Mouse (Mus musculus) hindbrain, embryonic 10.5 days (tissue): ENCODE results near the gene Slc26a10. TPM values are rescaled to one million over a fixed set of nuclear protein-coding genes. Genes with fewer than 3 reads are reported as not detected.

Experiments used
- DNase-seq: peaks from one replicate; pipeline ENCODE4 v3.0.0-alpha.2; 2017; ENCODE audit warnings: low spot score
- H3K27ac ChIP-seq: fragments of 300-500 bp; sonication (generic); 2 replicates; pipeline ENCODE4 v1.5.1; 2016; ENCODE audit warnings: mild to moderate bottlenecking, moderate library complexity
- H3K27me3 ChIP-seq: fragments of 300-500 bp; sonication (generic); 2 replicates; pipeline ENCODE4 v1.6.1; 2016; ENCODE audit warnings: mild to moderate bottlenecking; ENCODE audit not compliant: poor library complexity, insufficient read depth, severe bottlenecking
- H3K36me3 ChIP-seq: fragments of 300-500 bp; sonication (generic); 2 replicates; pipeline ENCODE4 v1.6.1; 2016; ENCODE audit warnings: mild to moderate bottlenecking, moderate library complexity
- H3K4me1 ChIP-seq: fragments of 300-500 bp; sonication (generic); replicated peaks from 2 replicates; pipeline ENCODE4 v1.6.1; 2016; ENCODE audit warnings: mild to moderate bottlenecking
- H3K4me3 ChIP-seq: fragments of 300-500 bp; sonication (generic); 2 replicates; pipeline ENCODE4 v1.5.1; 2016; ENCODE audit warnings: mild to moderate bottlenecking, moderate library complexity
- H3K9me3 ChIP-seq: fragments of 300-500 bp; sonication (generic); 2 replicates; pipeline ENCODE4 v1.6.1; 2016; ENCODE audit warnings: mild to moderate bottlenecking, moderate library complexity
- WGBS: fragments of 180-500 bp; shearing (Covaris S2); methylation state at CpG from one replicate; pipeline ENCODE4 v1.1.7; 2016; 5-methylcytosine and 5-hydroxymethylcytosine counted together
- polyA plus RNA-seq: library from polyadenylated mRNA; unstranded; fragments of >200 nt; fragmentation: Nextera tagmentation; extraction: Ambion mirVana; gene quantifications from 2 replicates; pipeline ENCODE4 v1.2.1, GENCODE M21; 2016

Slc26a10 gene
- polyA plus RNA-seq, 1 experiment from 2014 or later, result 1.6 TPM

- 2% methylated on average over 21 of the region's 21 CpGs for WGBS
- Histone ChIP-seq H3K9me3 (peaks cover 3% of the 10 kb centered on the region; the same call in 1 of the 2 replicates), H3K27me3 (peaks cover 35% of the 10 kb centered on the region), H3K27ac (peak overlapping the region; percentile 94), H3K4me3 (peak overlapping the region; percentile 76), H3K4me1 (peaks cover 79% of the 10 kb centered on the region), H3K36me3 (peaks cover 53% of the 10 kb centered on the region)
- no peak for DNase-seq
Measured at GRCm38 (mm10) chr10:127188079-127188453, 7.6 kb upstream of the Slc26a10 start.

GRCm38 (mm10) chr10:127187371-127188078, 7.1 kb upstream of the Slc26a10 start:
- DNase-seq, result no peak
- peaks cover 40% of the 10 kb centered on the region for H3K27me3 ChIP-seq
- H3K4me1 ChIP-seq, result peaks cover 74% of the 10 kb centered on the region
- WGBS, result 48% methylated on average over 10 of the region's 10 CpGs
- H3K27ac ChIP-seq, result peak overlapping the region; percentile 94
- peaks cover 52% of the 10 kb centered on the region for H3K36me3 ChIP-seq
- H3K4me3 ChIP-seq, result peak overlapping the region; percentile 76
- peaks cover 3% of the 10 kb centered on the region; the same call in 1 of the 2 replicates for H3K9me3 ChIP-seq

DNA sequence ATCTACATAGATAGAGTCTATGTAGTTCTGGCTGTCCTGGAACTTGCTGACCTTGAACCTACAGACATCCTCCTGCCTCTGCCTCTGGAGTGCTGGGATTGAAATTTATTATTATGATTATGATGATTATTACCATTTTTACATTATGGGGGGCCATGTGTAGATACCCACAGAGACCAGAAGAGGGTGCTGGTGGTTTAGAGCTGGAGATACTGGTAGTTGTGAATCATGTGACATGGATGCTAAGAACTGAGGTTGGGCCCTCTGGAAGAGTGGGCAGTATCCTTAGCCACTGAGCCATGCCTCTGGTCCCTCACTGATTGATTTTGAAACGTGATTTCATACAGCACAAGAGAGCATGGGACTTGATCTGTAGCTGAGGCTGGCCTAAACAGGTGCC, 6.0 kb upstream of the Slc26a10 start:
- Histone ChIP-seq H3K27me3 (peaks cover 51% of the 10 kb centered on the region), H3K4me1 (peaks cover 72% of the 10 kb centered on the region)

DNA sequence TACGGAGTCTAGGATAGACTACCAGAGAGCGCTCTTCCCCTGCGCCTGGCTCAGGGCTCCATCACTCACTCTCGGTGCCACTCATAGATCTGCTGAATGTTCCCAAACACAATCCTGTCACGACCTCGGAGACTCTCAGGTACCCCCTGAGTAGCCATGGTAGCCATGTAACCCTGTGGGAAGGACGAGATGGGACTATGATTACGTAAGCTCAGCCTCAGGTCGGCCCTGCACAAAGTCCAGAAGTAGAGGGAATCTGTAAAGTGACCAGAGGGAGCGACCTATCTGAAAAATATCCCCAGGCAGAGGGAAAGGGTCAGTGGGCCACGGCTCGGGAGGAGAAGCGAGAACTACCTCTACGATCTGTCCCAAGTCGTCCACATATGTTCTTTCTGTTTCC, 5.1 kb upstream of the Slc26a10 start:
- Histone ChIP-seq H3K4me1 (peaks cover 67% of the 10 kb centered on the region), H3K4me3 (no peak overlapping the region), H3K27me3 (peaks cover 58% of the 10 kb centered on the region), H3K27ac (no peak overlapping the region), H3K9me3 (peaks cover 3% of the 10 kb centered on the region; the same call in 1 of the 2 replicates), H3K36me3 (peaks cover 34% of the 10 kb centered on the region)
- 85% methylated on average over 15 of the region's 15 CpGs for WGBS
- no peak for DNase-seq

More for the DNA sequence above, 6.0 kb upstream of the Slc26a10 start:
- DNase-seq, result no peak
- Histone ChIP-seq H3K4me3 (no peak overlapping the region), H3K9me3 (peaks cover 3% of the 10 kb centered on the region; the same call in 1 of the 2 replicates), H3K36me3 (peaks cover 44% of the 10 kb centered on the region), H3K27ac (no peak overlapping the region)
- WGBS, result 82% methylated on average over 1 of the region's 1 CpGs

- Histone ChIP-seq H3K27me3 (peaks cover 61% of the 10 kb centered on the region), H3K4me1 (peaks cover 67% of the 10 kb centered on the region), H3K4me3 (no peak overlapping the region), H3K9me3 (peaks cover 3% of the 10 kb centered on the region; the same call in 1 of the 2 replicates), H3K36me3 (peaks cover 33% of the 10 kb centered on the region), H3K27ac (no peak overlapping the region)
- WGBS, result 67% methylated on average over 9 of the region's 9 CpGs
- no peak for DNase-seq
Measured at GRCm38 (mm10) chr10:127185101-127185500, 4.7 kb upstream of the Slc26a10 start.

DNA sequence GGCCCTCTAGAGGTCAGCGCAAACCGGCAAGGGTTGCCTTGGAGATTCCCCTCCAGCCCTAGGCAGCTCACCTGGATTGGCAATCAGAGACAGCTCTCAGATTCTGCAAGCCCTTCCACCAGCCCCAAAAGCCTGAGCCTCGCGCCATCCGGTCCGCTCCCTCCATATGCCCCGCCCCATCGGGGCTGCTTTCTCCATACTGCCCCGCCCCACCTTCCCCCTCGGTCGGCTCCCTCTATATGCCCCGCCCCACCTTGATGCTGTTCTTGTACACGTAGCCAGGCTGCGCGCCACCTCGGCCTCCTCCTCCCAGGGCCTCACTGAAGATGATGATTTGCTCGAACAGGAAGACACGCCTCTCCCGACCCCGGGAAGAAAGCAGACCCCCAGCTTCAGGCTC, 3.3 kb upstream of the Slc26a10 start:
- Histone ChIP-seq H3K27me3 (peaks cover 75% of the 10 kb centered on the region), H3K4me3 (peak overlapping the region; percentile 27)
- 14% methylated on average over 20 of the region's 20 CpGs for WGBS

DNA sequence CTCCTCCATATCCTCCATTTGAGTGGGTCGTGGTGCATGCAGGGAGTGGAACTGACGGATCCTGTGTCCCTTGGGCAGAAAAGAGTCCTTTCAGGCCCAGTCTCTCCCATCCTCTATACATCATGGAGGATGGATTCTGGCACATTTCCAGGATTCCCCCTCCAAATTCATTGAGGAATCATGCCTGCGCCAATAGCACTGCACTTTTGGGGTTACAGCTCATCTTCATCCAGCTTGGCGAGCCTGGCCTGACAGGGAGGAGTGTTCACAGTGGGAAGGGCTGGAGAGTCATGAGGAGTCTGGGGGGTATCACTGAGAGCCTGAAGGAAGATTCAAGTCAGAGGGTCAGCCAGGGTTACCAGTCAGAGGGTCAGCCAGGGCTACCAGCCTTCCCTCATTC, 2.2 kb upstream of the Slc26a10 start:
- Histone ChIP-seq H3K4me1 (peaks cover 67% of the 10 kb centered on the region), H3K27me3 (peaks cover 86% of the 10 kb centered on the region), H3K36me3 (peaks cover 33% of the 10 kb centered on the region), H3K4me3 (no peak overlapping the region), H3K27ac (no peak overlapping the region), H3K9me3 (peaks cover 3% of the 10 kb centered on the region; the same call in 1 of the 2 replicates)
- DNase-seq, result no peak
- WGBS, result 91% methylated on average over 4 of the region's 4 CpGs

More for the DNA sequence above, 3.3 kb upstream of the Slc26a10 start:
- 0 out of 2 replicates have a peak overlapping the region, but pooled peaks have one; percentile 45 for H3K27ac ChIP-seq
- peaks cover 33% of the 10 kb centered on the region for H3K36me3 ChIP-seq
- DNase-seq, result no peak
- H3K4me1 ChIP-seq, result peaks cover 66% of the 10 kb centered on the region
- peaks cover 3% of the 10 kb centered on the region; the same call in 1 of the 2 replicates for H3K9me3 ChIP-seq

DNA sequence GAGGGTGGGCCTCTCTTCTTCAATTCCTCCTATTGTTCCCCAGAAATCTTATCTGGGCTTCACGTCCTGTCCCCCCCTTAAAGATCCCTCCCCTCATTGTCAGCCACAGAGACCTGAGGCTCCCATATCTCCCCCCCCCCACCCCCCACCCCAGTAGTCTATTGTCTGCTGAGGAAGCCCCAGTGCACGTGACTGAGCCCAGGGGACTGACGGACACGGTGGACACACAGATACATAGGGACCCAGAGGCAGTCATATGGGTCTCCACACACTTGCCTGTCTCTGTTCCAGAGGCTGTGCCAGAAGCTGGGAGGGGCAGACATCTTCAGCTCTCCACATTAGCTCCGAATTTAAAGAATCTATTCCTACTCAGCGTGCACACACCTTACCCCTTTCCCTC, 1.1 kb upstream of the Slc26a10 start:
- Histone ChIP-seq H3K36me3 (peaks cover 26% of the 10 kb centered on the region), H3K27ac (no peak overlapping the region), H3K27me3 (peaks cover 96% of the 10 kb centered on the region), H3K4me1 (peaks cover 70% of the 10 kb centered on the region), H3K9me3 (no peaks in the 10 kb centered on the region), H3K4me3 (no peak overlapping the region)
- no peak for DNase-seq
- WGBS, result 71% methylated on average over 6 of the region's 6 CpGs

GRCm38 (mm10) chr10:127180695-127181047, 226 bp upstream of the Slc26a10 start:
- Histone ChIP-seq H3K9me3 (no peaks in the 10 kb centered on the region), H3K27me3 (peaks cover 99% of the 10 kb centered on the region), H3K4me1 (peaks cover 71% of the 10 kb centered on the region), H3K4me3 (peak overlapping the region; percentile 35; the same call in 1 of the 2 replicates), H3K27ac (no peak overlapping the region), H3K36me3 (peaks cover 19% of the 10 kb centered on the region)
- DNase-seq, result no peak
- 9% methylated on average over 3 of the region's 3 CpGs for WGBS

DNA sequence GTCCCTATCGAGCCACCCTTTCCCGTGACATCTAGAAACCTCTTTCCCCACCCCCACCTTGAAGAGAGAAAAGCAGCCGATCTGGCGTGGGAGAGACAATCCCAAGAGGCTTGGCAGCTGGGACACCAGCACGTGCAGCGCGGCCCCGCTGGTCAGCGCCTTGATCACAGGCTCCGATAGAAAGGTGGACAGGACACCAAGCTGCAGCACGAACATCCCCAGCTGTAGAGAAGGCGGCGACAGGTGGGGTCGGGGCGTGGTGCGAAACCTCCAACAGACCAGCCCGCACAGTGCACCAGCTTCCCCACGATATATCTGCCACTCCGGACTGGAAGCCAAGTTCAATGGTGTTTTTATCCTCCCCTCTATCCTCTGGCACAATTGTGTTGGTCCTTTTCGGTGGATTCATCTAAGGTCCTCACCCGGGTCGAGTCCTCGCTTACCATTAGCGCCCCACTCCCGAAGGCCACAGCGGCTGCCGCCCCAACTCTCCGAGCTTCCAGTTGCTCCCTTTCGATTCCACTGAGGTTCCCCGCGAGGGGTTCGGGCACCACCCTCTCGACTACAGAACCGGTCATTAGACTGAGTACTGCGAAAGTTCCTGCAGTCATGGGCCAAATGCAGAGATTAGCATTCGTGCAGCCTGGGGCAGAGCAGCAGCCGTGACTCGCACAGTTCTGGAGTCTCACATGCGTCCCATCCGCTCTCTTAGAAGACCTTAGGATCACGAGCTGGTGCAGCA, 2.0 kb downstream of the Slc26a10 start:
- whole genome bisulfite sequencing, result 4% methylated on average over 41 of the region's 41 CpGs
- Histone ChIP-seq H3K27ac (no peak overlapping the region), H3K4me1 (peaks cover 49% of the 10 kb centered on the region), H3K9me3 (no peaks in the 10 kb centered on the region), H3K4me3 (peak overlapping the region; percentile 48), H3K36me3 (peaks cover 9% of the 10 kb centered on the region), H3K27me3 (peaks cover 89% of the 10 kb centered on the region)
- DNase-seq, result peak; percentile 39

GRCm38 (mm10) chr10:127177719-127178118, 2.7 kb downstream of the Slc26a10 start:
- H3K27me3 ChIP-seq, result peaks cover 82% of the 10 kb centered on the region
- H3K27ac ChIP-seq, result no peak overlapping the region
- peak; percentile 89 for DNase-seq
- peaks cover 45% of the 10 kb centered on the region for H3K4me1 ChIP-seq
- WGBS, result 1% methylated on average over 23 of the region's 23 CpGs
- peak overlapping the region; percentile 48 for H3K4me3 ChIP-seq
- no peaks in the 10 kb centered on the region for H3K9me3 ChIP-seq
- 0 out of 2 replicates have a peak, but pooled peaks cover 3% of the 10 kb centered on the region for H3K36me3 ChIP-seq

- peaks cover 45% of the 10 kb centered on the region for H3K4me1 ChIP-seq
Measured at GRCm38 (mm10) chr10:127177235-127177634, 3.2 kb downstream of the Slc26a10 start.

DNA sequence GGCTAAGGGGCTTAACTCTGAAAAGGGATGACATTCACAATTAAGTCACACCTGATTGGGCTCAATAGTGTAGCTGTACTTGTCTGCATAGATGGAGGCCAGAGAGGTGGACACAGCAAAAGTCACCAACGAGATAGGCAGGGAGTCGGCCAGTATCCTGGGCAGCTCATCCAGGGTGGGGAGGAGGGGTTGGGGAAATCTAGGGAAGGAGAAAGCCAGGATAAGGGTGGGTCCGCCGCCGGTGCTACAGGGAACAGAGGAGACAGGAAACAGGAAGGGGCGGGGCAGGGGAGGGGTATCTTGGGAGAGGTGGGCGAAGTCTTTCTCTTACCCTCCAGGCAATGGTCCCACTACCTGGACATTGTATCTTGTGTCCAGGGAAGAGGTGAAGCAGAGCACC, 3.7 kb downstream of the Slc26a10 start:
- Histone ChIP-seq H3K36me3 (no peaks in the 10 kb centered on the region), H3K27ac (no peak overlapping the region), H3K9me3 (no peaks in the 10 kb centered on the region), H3K4me1 (peaks cover 45% of the 10 kb centered on the region), H3K4me3 (peak overlapping the region; percentile 27), H3K27me3 (peaks cover 78% of the 10 kb centered on the region)
- WGBS, result 5% methylated on average over 7 of the region's 7 CpGs
- no peak for DNase-seq

More at GRCm38 (mm10) chr10:127177235-127177634, 3.2 kb downstream of the Slc26a10 start:
- H3K36me3 ChIP-seq, result no peaks in the 10 kb centered on the region
- no peaks in the 10 kb centered on the region for H3K9me3 ChIP-seq
- H3K27me3 ChIP-seq, result peaks cover 78% of the 10 kb centered on the region
- H3K4me3 ChIP-seq, result peak overlapping the region; percentile 48
- no peak for DNase-seq
- H3K27ac ChIP-seq, result no peak overlapping the region
- WGBS, result 20% methylated on average over 9 of the region's 9 CpGs
